Mouse (Mus musculus) lung, adult 2 months (tissue): ENCODE measurements around the gene Slit3.

Source experiments
- CTCF ChIP-seq: fragments of 200-500 bp; IDR thresholded peaks from 2 replicates; pipeline ENCODE4 v1.5.1; 2011; ENCODE audit warnings: mild to moderate bottlenecking, low read length, control low read depth; ENCODE audit not compliant: insufficient read depth
- POLR2A ChIP-seq: fragments of 200-500 bp; IDR thresholded peaks from 2 replicates; pipeline ENCODE4 v1.6.1; 2011; ENCODE audit warnings: low read depth, mild to moderate bottlenecking, control low read depth, low read length, borderline replicate concordance; ENCODE audit errors: extremely low read depth

- TF ChIP-seq CTCF, result no peak
- TF ChIP-seq POLR2A, result no peak
Observed at GRCm38 (mm10) chr11:35614530-35614929, 493.5 kb downstream of the Slit3 start.
